Mouse (Mus musculus): ENCODE measurements around the gene Syk.

The Syk gene

GRCm38 (mm10) chr13:52596692-52597091 lies 13.7 kb downstream of the Syk start:
- intact Hi-C loops (cut with DNase I), result no loop called here

GRCm38 (mm10) chr13:52597092-52597678 lies 14.2 kb downstream of the Syk start:
- intact Hi-C loops (cut with DNase I), result no loop called here

GRCm38 (mm10) chr13:52598233-52598632 lies 15.3 kb downstream of the Syk start:
- intact Hi-C loops (cut with DNase I), result no loop called here

- intact Hi-C loops (cut with DNase I), result no loop called here
These were observed 17.2 kb downstream of the Syk start for GRCm38 (mm10) chr13:52600015-52600643.

GRCm38 (mm10) chr13:52602752-52603151 lies 19.8 kb downstream of the Syk start:
- intact Hi-C loops (cut with DNase I), result no loop called here

GRCm38 (mm10) chr13:52603704-52604349 lies 20.9 kb downstream of the Syk start:
- intact Hi-C loops (cut with DNase I), result no loop called here

- intact Hi-C loops (cut with DNase I), result no loop called here
These were observed 22.0 kb downstream of the Syk start for GRCm38 (mm10) chr13:52605006-52605405.

GRCm38 (mm10) chr13:52605911-52606310 lies 22.9 kb downstream of the Syk start:
- intact Hi-C loops (cut with DNase I), result no loop called here

GRCm38 (mm10) chr13:52606656-52607275 lies 23.8 kb downstream of the Syk start:
- intact Hi-C loops (cut with DNase I), result no loop called here

- intact Hi-C loops (cut with DNase I), result no loop called here
These were observed 25.0 kb downstream of the Syk start for GRCm38 (mm10) chr13:52607964-52608363.

- intact Hi-C loops (cut with DNase I), result no loop called here
These were observed 27.5 kb downstream of the Syk start for GRCm38 (mm10) chr13:52610463-52610862.

GRCm38 (mm10) chr13:52613266-52613665 lies 30.3 kb downstream of the Syk start:
- intact Hi-C loops (cut with DNase I), result no loop called here

- intact Hi-C loops (cut with DNase I), result no loop called here
These were observed 32.1 kb downstream of the Syk start for GRCm38 (mm10) chr13:52615085-52615484.

GRCm38 (mm10) chr13:52617096-52617714 lies 34.2 kb downstream of the Syk start:
- intact Hi-C loops (cut with DNase I), result no loop called here

- intact Hi-C loops (cut with DNase I), result no loop called here
These were observed 35.6 kb downstream of the Syk start for GRCm38 (mm10) chr13:52618592-52618991.

- intact Hi-C loops (cut with DNase I), result no loop called here
These were observed 36.5 kb downstream of the Syk start for GRCm38 (mm10) chr13:52619482-52619881.

- intact Hi-C loops (cut with DNase I), result loop anchor here (5.0 to 10.0 kb wide), 2 partner anchors 42 to 789 kb away; partner anchors contain the start of gene Syk
These were observed 41.1 kb downstream of the Syk start for GRCm38 (mm10) chr13:52624038-52624437.

GRCm38 (mm10) chr13:52628602-52629001 lies 45.6 kb downstream of the Syk start:
- intact Hi-C loops (cut with DNase I), result loop anchor here (2.0 to 10.0 kb wide), 4 partner anchors 61 to 794 kb away; no protein-coding TSS in a partner anchor

- intact Hi-C loops (cut with DNase I), result no loop called here
These were observed 48.7 kb downstream of the Syk start for GRCm38 (mm10) chr13:52631624-52632023.

GRCm38 (mm10) chr13:52635484-52635883 lies 52.5 kb downstream of the Syk start:
- intact Hi-C loops (cut with DNase I), result no loop called here

- intact Hi-C loops (cut with DNase I), result no loop called here
These were observed 53.3 kb downstream of the Syk start for GRCm38 (mm10) chr13:52636176-52636748.
